Mouse (Mus musculus) frontal cortex, adult 2 months (tissue): ENCODE data around the gene Fanci. TPM values are rescaled to one million over a fixed set of nuclear protein-coding genes. Genes with fewer than 3 reads are reported as not detected.

Experiments
- DNase-seq, 2 experiments: peaks; one replicate each; pipeline ENCODE4 v3.0.0; 2022; ENCODE audit warnings: low spot score in 1 of 2; ENCODE audit errors: extremely low spot score in 1 of 2
- polyA plus RNA-seq: library from polyadenylated mRNA; depleted of rRNA; stranded (reverse); fragments of >200 nt; gene quantifications from 2 replicates; pipeline ENCODE4 v1.2.3, GENCODE M21; 2012; rRNA removed

Fanci gene
- polyA plus RNA-seq: 0.34 and 0.46 TPM in 2 replicates

DNA sequence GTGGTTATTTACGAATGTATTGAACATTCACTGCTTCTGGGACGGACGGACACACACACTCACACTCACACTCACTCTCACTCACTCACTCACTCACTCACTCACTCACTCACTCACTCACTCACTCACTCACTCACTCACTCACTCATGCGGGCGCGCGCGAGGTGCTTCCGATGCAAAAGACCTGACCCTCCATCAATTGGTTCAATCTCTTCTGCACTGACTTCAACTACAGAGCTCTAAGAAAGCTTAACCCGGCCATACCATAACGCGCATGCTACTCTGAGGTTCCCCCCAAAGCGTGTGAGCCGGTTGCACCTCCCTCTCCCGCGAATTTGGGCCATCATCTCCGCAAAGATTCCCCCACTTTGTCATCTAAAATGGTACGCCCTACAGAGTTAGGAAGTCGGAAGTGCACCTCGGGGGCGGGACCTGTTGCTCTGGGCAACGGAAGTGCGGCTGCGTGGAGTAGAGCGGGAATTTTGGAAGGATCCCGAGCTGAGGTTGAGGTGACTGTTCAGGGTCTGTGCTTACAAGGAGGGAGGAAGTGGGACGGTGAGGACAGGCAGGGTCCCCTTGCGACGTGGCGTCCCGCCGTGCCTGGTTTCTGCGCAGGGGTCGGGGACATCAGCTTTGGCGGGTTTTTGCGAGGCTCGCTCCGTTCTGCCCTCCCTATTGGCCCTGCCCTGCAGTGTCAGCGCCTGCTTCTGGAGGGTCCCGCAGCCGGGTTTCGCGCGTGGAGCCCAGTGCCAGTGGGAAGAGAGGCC, at the start of gene Fanci:
Gene Fanci (plus strand): TSS at position 47 of the 767 bp plus-strand sequence.
- DNase-seq: peak; percentile 87 to 96

DNA sequence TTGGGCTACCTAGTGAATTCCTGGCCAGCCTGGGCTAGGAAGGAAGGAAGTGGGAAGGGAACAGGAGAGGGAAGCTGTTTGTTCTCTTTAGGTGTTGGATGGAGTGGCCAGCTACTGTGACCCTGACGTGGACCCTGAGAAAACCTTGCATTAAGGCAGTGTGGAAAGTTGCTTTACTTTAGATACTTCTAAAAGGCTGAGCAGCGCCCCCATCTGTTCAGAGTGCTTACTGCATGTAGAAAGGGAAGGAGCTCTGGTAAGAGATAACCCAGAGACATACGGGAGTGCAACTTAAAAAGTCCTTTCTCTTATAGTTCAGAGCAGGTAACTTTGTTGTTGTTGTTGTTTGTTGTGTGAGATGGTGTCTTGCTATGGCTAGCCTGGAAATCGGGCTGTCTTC, 45.8 kb upstream of the Fanci start:
- DNase-seq: peak in 1 of 2 experiments; percentile 84

DNA sequence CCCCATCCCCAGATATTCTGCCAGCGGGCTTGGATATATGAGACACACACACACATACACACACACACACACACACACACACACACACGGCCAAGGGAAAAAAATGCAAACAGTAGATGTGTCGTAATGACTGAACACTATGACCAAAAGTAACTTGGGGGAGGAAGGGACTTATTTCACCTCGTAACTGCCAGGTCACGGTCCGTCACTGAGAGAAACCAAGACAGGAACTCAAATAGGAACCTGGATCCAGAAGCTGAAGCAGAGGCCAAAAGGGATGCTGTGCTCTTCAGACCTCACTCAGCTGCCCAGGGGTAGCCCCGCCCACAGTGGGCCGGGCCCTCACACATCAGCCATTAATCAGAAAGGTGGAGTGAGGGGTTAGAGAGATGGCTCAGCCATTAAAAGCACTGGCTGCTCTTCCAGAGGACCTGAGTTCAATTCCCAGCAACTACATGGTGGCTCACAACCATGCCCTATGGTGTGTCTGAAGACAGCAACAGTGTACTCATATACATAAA, 45.1 kb upstream of the Fanci start:
- no peak for DNase-seq

- peak in 1 of 2 experiments; percentile 55 for DNase-seq
Observed at GRCm38 (mm10) chr7:79347108-79347813, 44.5 kb upstream of the Fanci start.

- no peak for DNase-seq
Observed at GRCm38 (mm10) chr7:79348816-79349215, 42.9 kb upstream of the Fanci start.

DNA sequence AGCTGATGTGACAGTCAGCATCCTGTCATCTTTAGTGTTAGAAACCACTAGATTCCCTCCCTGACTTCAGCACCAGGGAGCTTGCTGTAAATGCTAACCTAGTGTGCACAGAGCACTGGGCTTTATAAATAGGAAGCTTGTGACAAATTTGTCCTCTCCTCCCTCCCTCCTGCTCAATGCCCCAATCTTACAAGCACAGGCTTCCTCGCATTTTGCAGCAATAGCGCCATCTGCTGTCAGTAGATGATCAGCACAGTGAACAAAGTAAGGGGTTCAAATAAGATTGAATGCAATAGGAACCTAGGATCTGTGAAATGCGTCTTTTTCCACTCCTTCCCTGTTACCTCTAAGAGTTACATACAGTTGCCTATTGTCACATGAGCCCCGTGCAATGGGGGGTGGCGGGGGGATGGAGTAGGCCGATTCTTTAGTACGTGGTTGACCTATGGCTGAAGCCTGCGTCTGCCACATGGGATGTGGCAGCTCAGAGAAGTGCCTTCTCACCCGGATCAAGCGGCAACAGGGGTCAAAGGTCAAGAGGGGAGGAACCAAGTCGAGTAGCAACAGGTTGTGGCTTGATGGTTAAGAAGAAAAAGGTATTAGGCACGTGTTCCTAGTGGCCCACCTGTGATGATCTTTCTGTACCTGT, 41.9 kb upstream of the Fanci start:
- DNase-seq: peak; percentile 87 to 96

GRCm38 (mm10) chr7:79358350-79359182, 33.2 kb upstream of the Fanci start:
- peak; percentile 91 to 94 for DNase-seq

DNA sequence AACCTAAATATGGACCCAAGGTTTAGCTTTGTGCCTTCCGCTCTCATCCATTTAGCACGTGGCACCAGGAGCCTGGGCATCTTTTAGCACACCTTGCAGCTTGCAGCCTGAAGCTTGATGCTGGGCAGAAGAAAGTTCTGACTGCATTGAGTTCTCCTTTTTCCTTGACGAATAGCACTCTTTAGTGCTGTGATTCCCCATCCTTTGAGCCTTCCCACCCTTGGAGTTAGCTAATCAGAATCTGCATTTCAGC, 32.6 kb upstream of the Fanci start:
- no peak for DNase-seq

GRCm38 (mm10) chr7:79360056-79360455, 31.7 kb upstream of the Fanci start:
- peak in 1 of 2 experiments; percentile 57 for DNase-seq

DNA sequence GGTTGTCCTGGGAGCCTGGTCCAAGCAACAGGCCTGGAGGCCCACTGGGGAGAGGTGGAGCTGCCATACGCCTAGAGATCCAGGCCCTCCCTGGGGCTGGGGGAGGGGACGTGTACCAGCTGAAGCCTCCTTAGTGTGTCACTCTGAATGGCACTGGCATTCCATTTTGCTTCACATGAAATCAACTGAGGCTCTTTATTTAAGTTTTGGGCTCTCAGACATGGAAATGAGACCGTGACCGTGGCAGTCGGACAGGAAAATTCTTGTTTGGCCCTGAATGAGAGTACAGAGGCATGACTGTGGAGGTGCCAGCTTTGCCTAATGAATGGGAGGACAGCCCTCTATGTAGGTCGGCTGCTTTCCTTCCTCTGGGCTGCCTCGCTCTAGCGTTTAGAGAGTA, 29.5 kb upstream of the Fanci start:
- DNase-seq: peak; percentile 49 to 57

DNA sequence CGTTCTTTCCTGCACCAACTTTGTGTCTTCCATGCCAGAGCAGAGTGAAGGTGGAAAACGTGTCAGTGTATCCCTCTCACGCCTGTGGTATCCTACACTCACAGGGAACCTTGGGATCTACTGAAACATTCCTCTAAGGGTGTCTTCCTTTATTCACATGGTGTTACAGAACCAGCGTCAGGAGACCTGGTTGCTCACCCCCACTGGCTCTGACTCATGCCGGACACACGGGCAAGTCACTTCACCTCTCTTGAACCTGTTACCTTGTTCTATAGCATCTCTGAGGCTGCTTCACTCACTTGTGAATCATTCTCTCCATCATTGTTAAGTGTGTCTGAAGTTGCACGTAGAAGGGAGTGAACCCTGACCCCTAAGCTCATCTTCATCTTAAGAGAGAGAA, 28.9 kb upstream of the Fanci start:
- no peak for DNase-seq

DNA sequence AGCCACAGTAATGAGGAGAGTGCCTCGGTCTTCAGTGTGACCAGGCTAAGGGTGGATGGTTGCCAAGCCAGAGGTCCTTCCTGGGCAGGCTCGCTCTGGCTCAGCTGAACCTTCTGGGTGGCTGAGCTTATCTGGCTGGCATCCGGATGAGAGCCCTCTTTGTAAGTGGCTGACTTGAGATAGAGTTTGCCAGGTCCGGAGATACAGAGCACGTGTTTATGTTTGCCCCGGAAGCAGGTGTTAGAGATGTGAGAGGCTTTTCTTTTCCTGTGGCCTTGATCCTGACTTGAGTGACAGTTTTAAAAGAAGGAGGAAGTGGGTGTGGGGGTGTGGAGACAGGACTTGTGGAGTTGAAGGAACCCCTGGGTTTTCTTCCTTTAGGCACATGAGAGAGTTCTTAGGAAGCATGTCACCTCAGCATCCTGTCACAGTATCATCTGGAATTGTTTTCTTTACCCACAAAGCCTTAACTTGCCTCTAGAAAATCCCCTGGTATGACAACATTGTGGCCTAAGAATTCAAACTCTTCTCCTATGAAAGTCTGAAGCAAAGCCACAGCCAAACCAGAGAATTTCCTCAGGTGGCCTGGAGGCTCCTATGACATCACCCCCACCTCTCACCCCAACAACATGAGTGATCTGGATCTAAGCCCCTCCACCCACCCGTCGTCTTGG, 28.2 kb upstream of the Fanci start:
- peak; percentile 58 to 64 for DNase-seq

DNA sequence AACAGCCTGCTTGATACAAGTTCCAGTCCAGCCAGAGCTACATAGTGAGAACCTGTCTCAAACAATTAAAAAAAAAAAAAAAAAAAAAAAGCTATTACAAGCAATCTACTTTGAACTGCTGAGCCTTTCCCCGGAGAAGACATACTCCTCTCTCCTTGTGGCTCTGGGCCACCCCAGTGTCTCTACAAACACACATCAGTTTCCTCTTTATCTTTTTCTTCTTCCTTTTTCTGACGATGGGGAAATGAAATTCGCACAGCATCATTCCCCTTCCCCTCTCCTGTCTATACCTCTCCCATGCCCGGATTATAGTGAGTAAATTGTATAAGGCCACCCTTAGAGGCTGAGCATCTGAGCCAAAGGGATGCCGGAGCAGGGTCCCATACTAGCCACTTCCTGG, 23.1 kb upstream of the Fanci start:
- no peak for DNase-seq

DNA sequence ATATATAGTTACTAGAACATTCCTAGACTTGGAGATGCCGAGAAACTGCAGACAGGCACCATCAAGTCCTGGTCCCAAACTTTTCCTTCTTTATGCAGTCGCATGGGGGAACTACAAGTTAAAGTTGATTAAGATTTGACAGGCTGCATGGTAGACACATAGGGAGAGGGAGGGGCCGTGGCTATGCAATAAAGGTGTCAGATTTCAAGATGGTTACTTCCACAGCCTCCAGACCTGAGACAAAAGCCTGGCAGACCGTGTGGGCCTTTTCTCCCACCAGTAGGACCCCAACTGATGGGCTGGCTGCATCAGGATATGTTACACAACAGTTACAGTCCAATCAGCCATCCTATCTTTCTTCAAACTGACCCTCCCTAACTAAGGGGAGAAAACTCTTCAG, 22.3 kb upstream of the Fanci start:
- no peak for DNase-seq

GRCm38 (mm10) chr7:79371321-79371879, 20.3 kb upstream of the Fanci start:
- peak in 1 of 2 experiments; percentile 84 for DNase-seq

DNA sequence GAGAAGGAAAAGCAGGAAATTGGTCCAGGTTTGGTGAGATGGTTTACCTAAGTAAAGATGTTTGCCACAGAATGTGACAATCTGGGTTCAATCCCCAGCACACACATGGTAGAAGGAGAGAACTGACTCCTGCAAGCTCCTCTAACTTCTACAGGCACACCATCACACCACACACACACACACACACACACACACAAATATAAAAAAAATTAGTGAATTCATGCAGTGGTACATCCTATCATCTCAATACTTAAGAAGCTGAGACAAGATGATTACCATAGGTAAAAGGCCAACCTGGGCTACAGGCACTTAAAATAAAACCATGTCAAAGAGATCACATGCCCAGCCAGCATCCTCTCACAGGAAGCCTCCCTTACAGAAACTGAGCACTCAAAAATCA, 17.7 kb upstream of the Fanci start:
- no peak for DNase-seq

GRCm38 (mm10) chr7:79375594-79375993, 16.1 kb upstream of the Fanci start:
- DNase-seq: no peak

- DNase-seq: no peak
Observed at GRCm38 (mm10) chr7:79376516-79377275, 15.0 kb upstream of the Fanci start.
